Mouse (Mus musculus) layer of hippocampus, adult 18-20 months (tissue): Measurements from ENCODE around the gene Card11. TPM values are rescaled to one million over a fixed set of nuclear protein-coding genes. Genes with fewer than 3 reads are reported as not detected.

Experiments used
- microRNA-seq, 2 experiments: library from miRNA; unstranded; fragments of <30 nt; microRNA quantifications; one replicate each; pipeline ENCODE4 v1.2.0; 2021
- total RNA-seq, 2 experiments: library from RNA; stranded (reverse); gene quantifications; 2 replicates each; pipeline ENCODE4 v1.2.3; 2021

Gene Card11
- total RNA-seq, 2 experiments from 2014 or later, result 0.13 to 0.17 TPM

Small RNA genes within 50 kb of the gene (microRNA-seq; reads per million reads assigned to microRNA genes)
- 0 reads per million in 2 experiments for gene Gm44385

Other genes with a start within 250 kb of the Card11 start
- gene Gna12, start 170.2 kb downstream of the Card11 start, total RNA-seq, result 10 to 100 TPM; 86.2 to 95.6 TPM
- 1 to 10 TPM; 5.4 to 5.7 TPM for gene Sdk1, start 240.9 kb upstream of the Card11 start, total RNA-seq